Comparison of ENCODE assay signal across 19 mouse cellular contexts in the genomic region with DNA sequence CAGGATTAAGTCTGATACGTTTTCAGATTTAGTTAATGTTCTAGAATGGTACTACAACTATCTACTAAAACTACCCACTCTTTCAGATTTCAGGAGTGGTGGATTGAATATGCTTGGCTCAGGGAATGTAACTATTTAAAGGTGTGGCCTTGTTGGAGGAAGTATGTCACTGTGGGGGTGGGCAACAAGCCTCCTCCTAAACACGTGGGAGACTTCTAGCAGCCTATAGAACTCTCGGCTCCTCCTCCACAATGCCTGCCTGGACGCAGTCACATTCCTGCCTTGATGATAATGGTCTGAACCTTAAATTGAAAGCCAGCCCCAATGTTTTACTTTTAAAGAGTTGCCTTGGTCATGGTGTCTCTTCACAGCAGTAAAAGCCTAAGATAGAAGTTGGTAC.
"Had no signal": no experiment of that assay in that cellular context is flagged by ENCODE, and none has a peak within 500 bp of the region (broad histone marks: within the 10 kb centered on the region; RNA-seq: fewer than 3 reads in every experiment).

No protein-coding gene starts in this region.

- ATAC-seq: midbrain, embryonic 16.5 days had no signal

- H3K27me3 ChIP-seq: midbrain, embryonic 12.5 days; neural tube, embryonic 13.5 days; neural tube, embryonic 15.5 days had no signal

- H3K9ac ChIP-seq: lung, embryonic 14.5 days; midbrain, embryonic 12.5 days; neural tube, embryonic 13.5 days; neural tube, embryonic 15.5 days had no signal

- H3K4me3 ChIP-seq: midbrain, embryonic 10.5 days; midbrain, embryonic 12.5 days; myocyte; neural tube, embryonic 13.5 days; neural tube, embryonic 15.5 days had no signal

- H3K9me3 ChIP-seq: midbrain, embryonic 10.5 days; midbrain, embryonic 12.5 days; neural tube, embryonic 13.5 days; neural tube, embryonic 15.5 days had no signal

- H3K4me2 ChIP-seq: lung, embryonic 14.5 days; midbrain, embryonic 12.5 days; neural tube, embryonic 13.5 days; neural tube, embryonic 15.5 days had no signal

- H3K27ac ChIP-seq: midbrain, embryonic 10.5 days; midbrain, embryonic 12.5 days; neural tube, embryonic 13.5 days; neural tube, embryonic 15.5 days had no signal

- DNase-seq: lung, adult 18-20 months; lung, embryonic 14.5 days; lung, postnatal 10 days; lung, postnatal 4 days; midbrain, embryonic 14.5 days; retina, postnatal 1 day; right cerebral cortex, adult 18-20 months; right cerebral cortex, postnatal 25 days; right cerebral cortex, postnatal 4 days; spleen, adult 18-20 months; thymus, adult 18-20 months; thymus, postnatal 14 days; thymus, postnatal 36 days had no signal
